Comparison of ENCODE assay signal across 8 mouse cellular contexts in genomic region chr5:23413575-23414470, GRCm38 (mm10). TPM values are rescaled to one million over a fixed set of nuclear protein-coding genes. Genes with fewer than 3 reads are reported as not detected.
DNase-seq lines count a peak whose midpoint lies in the region; ATAC-seq and TF ChIP-seq lines count a peak whose summit lies in the region.

No protein-coding gene starts in this region.

- 32% methylated on average over 12 of the region's 12 CpGs for WGBS in kidney, adult 2 months
- 46% methylated on average over 12 of the region's 12 CpGs for WGBS in embryonic facial prominence, embryonic 13.5 days
- WGBS in heart, embryonic 14.5 days, result 58% methylated on average over 12 of the region's 12 CpGs
- 26% methylated on average over 12 of the region's 12 CpGs for WGBS in neural tube, embryonic 12.5 days

- no peaks in the 10 kb centered on the region for H3K9me3 ChIP-seq in embryonic facial prominence, embryonic 13.5 days
- no peaks in the 10 kb centered on the region for H3K9me3 ChIP-seq in heart, embryonic 14.5 days (ENCODE audit: control insufficient read depth, low read length)
- H3K9me3 ChIP-seq in neural tube, embryonic 12.5 days, result no peaks in the 10 kb centered on the region

- peak overlapping the region; percentile 40; the same call in 1 of the 2 replicates for H3K9ac ChIP-seq in embryonic facial prominence, embryonic 13.5 days
- no peak overlapping the region for H3K9ac ChIP-seq in heart, embryonic 14.5 days (ENCODE audit: low read length)
- H3K9ac ChIP-seq in neural tube, embryonic 12.5 days, result no peak overlapping the region

- TF ChIP-seq POLR2A in kidney, adult 2 months (IDR thresholded peaks at IDR 0.05; ENCODE audit: low read depth, low read length), result no peak

- no peak overlapping the region for H3K4me3 ChIP-seq in kidney, adult 2 months (ENCODE audit: insufficient read depth, low read depth, low read length)
- no peak overlapping the region for H3K4me3 ChIP-seq in embryonic facial prominence, embryonic 13.5 days
- no peak overlapping the region for H3K4me3 ChIP-seq in heart, embryonic 14.5 days (ENCODE audit: control insufficient read depth in 1 of 2, insufficient read depth in 1 of 2, low read depth in 1 of 2, low read length in 2 of 2)
- no peak overlapping the region for H3K4me3 ChIP-seq in neural tube, embryonic 12.5 days

- H3K27ac ChIP-seq in kidney, adult 2 months (ENCODE audit: insufficient read depth, low read depth, low read length), result peak overlapping the region; percentile 80
- peak overlapping the region; percentile 48 for H3K27ac ChIP-seq in embryonic facial prominence, embryonic 13.5 days
- peak overlapping the region; percentile 63 to 68 for H3K27ac ChIP-seq in heart, embryonic 14.5 days (replicated peaks in 1 of 2; ENCODE audit: control insufficient read depth in 1 of 2, insufficient read depth in 1 of 2, low read depth in 2 of 2, low read length in 2 of 2)
- H3K27ac ChIP-seq in neural tube, embryonic 12.5 days, result peak overlapping the region; percentile 82

- no peaks in the 10 kb centered on the region for H3K36me3 ChIP-seq in kidney, adult 2 months (ENCODE audit: control insufficient read depth, insufficient read depth, low read length)
- peaks cover 15% of the 10 kb centered on the region for H3K36me3 ChIP-seq in embryonic facial prominence, embryonic 13.5 days
- H3K36me3 ChIP-seq in heart, embryonic 14.5 days (ENCODE audit: control insufficient read depth, insufficient read depth, low read length), result peaks cover 40% of the 10 kb centered on the region
- H3K36me3 ChIP-seq in neural tube, embryonic 12.5 days, result peaks cover 23% of the 10 kb centered on the region

- DNase-seq in kidney, adult 2 months, result peak; percentile 62
- no peak for DNase-seq in kidney, adult 11 months
- DNase-seq in kidney, postnatal 25 days, result peak; percentile 37 to 60
- no peak for DNase-seq in adrenal gland, adult 8-10 months
- DNase-seq in right cerebral cortex, postnatal 25 days, result no peak

- no peak overlapping the region for H3K4me2 ChIP-seq in embryonic facial prominence, embryonic 13.5 days
- H3K4me2 ChIP-seq in heart, embryonic 14.5 days (ENCODE audit: low read length), result peak overlapping the region; percentile 6; the same call in 1 of the 2 replicates
- H3K4me2 ChIP-seq in neural tube, embryonic 12.5 days (replicated peaks), result peak overlapping the region; percentile 0

- ATAC-seq in embryonic facial prominence, embryonic 13.5 days (ENCODE audit: insufficient number of reproducible peaks, insufficient read depth, low FRiP score, low TSS enrichment, low read depth), result no peak
- no peak for ATAC-seq in heart, embryonic 14.5 days (ENCODE audit: insufficient number of reproducible peaks, insufficient read depth, low FRiP score, low read depth)
- peak; percentile 54 for ATAC-seq in neural tube, embryonic 12.5 days (ENCODE audit: low FRiP score, low read depth)

- H3K27me3 ChIP-seq in kidney, adult 2 months (replicated peaks; ENCODE audit: control insufficient read depth, insufficient read depth, low read length), result no peaks in the 10 kb centered on the region
- H3K27me3 ChIP-seq in embryonic facial prominence, embryonic 13.5 days, result no peaks in the 10 kb centered on the region
- no peaks in the 10 kb centered on the region for H3K27me3 ChIP-seq in heart, embryonic 14.5 days (ENCODE audit: control insufficient read depth, insufficient read depth, low read length)
- H3K27me3 ChIP-seq in neural tube, embryonic 12.5 days (replicated peaks), result no peaks in the 10 kb centered on the region

- no peak for TF ChIP-seq CTCF in kidney, adult 2 months (conservative IDR thresholded peaks at IDR 0.05; ENCODE audit: insufficient read depth, insufficient read length, low read depth, low read length)

- H3K4me1 ChIP-seq in kidney, adult 2 months (ENCODE audit: control insufficient read depth, insufficient read depth, low read length), result peaks cover 66% of the 10 kb centered on the region
- peaks cover 68% of the 10 kb centered on the region for H3K4me1 ChIP-seq in embryonic facial prominence, embryonic 13.5 days
- peaks cover 24 to 80% of the 10 kb centered on the region in 2 experiments for H3K4me1 ChIP-seq in heart, embryonic 14.5 days (ENCODE audit: control insufficient read depth in 2 of 2, insufficient read depth in 2 of 2, low read length in 2 of 2)
- H3K4me1 ChIP-seq in neural tube, embryonic 12.5 days, result peaks cover 68% of the 10 kb centered on the region

RNA-seq across cellular contexts. Expression of gene Kmt2e, which starts 20.4 kb away (rescaled TPM):
- 18.8 and 19.8 TPM in 2 replicates for polyA plus RNA-seq in kidney, adult 2 months (2012; rRNA removed)
- polyA plus RNA-seq in embryonic facial prominence, embryonic 13.5 days (2015; fragmentation: Nextera tagmentation; extraction: Ambion mirVana), result 123 and 126 TPM in 2 replicates
- 61.2 and 63.4 TPM in 2 replicates for polyA plus RNA-seq in heart, embryonic 14.5 days (2014; fragmentation: Nextera tagmentation; extraction: Ambion mirVana)
- 142 and 145 TPM in 2 replicates for polyA plus RNA-seq in neural tube, embryonic 12.5 days (2016; fragmentation: Nextera tagmentation; extraction: Ambion mirVana)
- total RNA-seq in adrenal gland, adult 8-10 months (2022), result 100 to 1,000 TPM in 2 of 4 experiments, 10 to 100 TPM in 2; 71.4 to 117 (median 87.8) TPM

Comparison
In these comparisons a context has a peak if more than half of its experiments do, and no peak if none do; other contexts are left out.
1. DNase-seq: peak in kidney, adult 2 months (single experiment) and kidney, postnatal 25 days (2 of 2); none in kidney, adult 11 months (single experiment), adrenal gland, adult 8-10 months (single experiment) and right cerebral cortex, postnatal 25 days (single experiment).
2. Peak in every context shown above with its lines, with median percentiles within 50 percentile points of each other: H3K27ac ChIP-seq.